Mouse (Mus musculus) kidney, postnatal 0 days (tissue): ENCODE data around the gene Syna. TPM values are rescaled to one million over a fixed set of nuclear protein-coding genes. Genes with fewer than 3 reads are reported as not detected.

Experiments
- ATAC-seq: fragments of 200-750 bp; cut with Nextera tagmentation; replicated peaks from 2 replicates; pipeline ENCODE4 v1.8.0; 2017; ENCODE audit warnings: low read depth, moderate number of reproducible peaks, moderate TSS enrichment, moderate library complexity; ENCODE audit not compliant: low FRiP score
- DNase-seq: peaks from one replicate; pipeline ENCODE4 v3.0.0-alpha.2; 2016; ENCODE audit warnings: low spot score
- H3K27ac ChIP-seq: fragments of 300-500 bp; sonication (generic); 2 replicates; pipeline ENCODE4 v1.5.1; 2014; ENCODE audit warnings: mild to moderate bottlenecking
- H3K27me3 ChIP-seq: fragments of 300-500 bp; sonication (generic); 2 replicates; pipeline ENCODE4 v1.6.1; 2014; ENCODE audit warnings: low read length, mixed read lengths; ENCODE audit not compliant: insufficient read depth
- H3K36me3 ChIP-seq: fragments of 300-500 bp; sonication (generic); 2 replicates; pipeline ENCODE4 v1.6.1; 2014; ENCODE audit warnings: low read length, mixed read lengths; ENCODE audit not compliant: insufficient read depth
- H3K4me1 ChIP-seq: fragments of 300-500 bp; sonication (generic); replicated peaks from 2 replicates; pipeline ENCODE4 v1.6.1; 2014; ENCODE audit warnings: antibody characterized with exemption, low read length, mixed read lengths; ENCODE audit not compliant: insufficient read depth
- H3K4me2 ChIP-seq: fragments of 300-500 bp; sonication (generic); 2 replicates; pipeline ENCODE4 v1.6.1; 2014; ENCODE audit warnings: mild to moderate bottlenecking, low read length, moderate library complexity, mixed read lengths
- H3K4me3 ChIP-seq: fragments of 300-500 bp; sonication (generic); replicated peaks from 2 replicates; pipeline ENCODE4 v1.5.1; 2014; ENCODE audit warnings: low read depth, low read length
- H3K9ac ChIP-seq: fragments of 300-500 bp; sonication (generic); 2 replicates; pipeline ENCODE4 v1.6.1; 2014; ENCODE audit warnings: low read depth, low read length
- H3K9me3 ChIP-seq: fragments of 300-500 bp; sonication (generic); replicated peaks from 2 replicates; pipeline ENCODE4 v1.6.1; 2016; ENCODE audit warnings: low read length, inconsistent platforms, mixed read lengths
- CTCF ChIP-seq: IDR thresholded peaks from 2 replicates; pipeline ENCODE4 v1.5.1; 2016; ENCODE audit warnings: antibody characterized with exemption, low read depth, mild to moderate bottlenecking, moderate library complexity
- WGBS: fragments of 180-500 bp; shearing (Covaris S2); extraction: QIAGEN DNeasy Blood & Tissue Kit; methylation state at CpG from one replicate; pipeline ENCODE4 v1.1.7; 2014; 5-methylcytosine and 5-hydroxymethylcytosine counted together
- microRNA-seq: library from miRNA; unstranded; fragments of <30 nt; microRNA quantifications from one replicate; pipeline ENCODE4, GENCODE M21; 2016
- polyA plus RNA-seq: library from polyadenylated mRNA; unstranded; fragments of >200 nt; fragmentation: Nextera tagmentation; extraction: Ambion mirVana; gene quantifications from 2 replicates; pipeline ENCODE4 v1.2.1, GENCODE M21; 2015

Gene Syna
- polyA plus RNA-seq, 1 experiment from 2014 or later: 0.32 TPM

- Histone ChIP-seq H3K4me1 (no peaks in the 10 kb centered on the region), H3K36me3 (peaks cover 39% of the 10 kb centered on the region), H3K4me3 (no peak overlapping the region), H3K9me3 (no peaks in the 10 kb centered on the region), H3K9ac (no peak overlapping the region), H3K27ac (no peak overlapping the region), H3K4me2 (no peak overlapping the region), H3K27me3 (no peaks in the 10 kb centered on the region)
- ATAC-seq (no peak), DNase-seq (no peak)
- TF ChIP-seq CTCF: no peak
- 92% methylated on average over 5 of the region's 5 CpGs for WGBS
These were observed 40.5 kb downstream of the Syna start for GRCm38 (mm10) chr5:134519471-134519870.

DNA sequence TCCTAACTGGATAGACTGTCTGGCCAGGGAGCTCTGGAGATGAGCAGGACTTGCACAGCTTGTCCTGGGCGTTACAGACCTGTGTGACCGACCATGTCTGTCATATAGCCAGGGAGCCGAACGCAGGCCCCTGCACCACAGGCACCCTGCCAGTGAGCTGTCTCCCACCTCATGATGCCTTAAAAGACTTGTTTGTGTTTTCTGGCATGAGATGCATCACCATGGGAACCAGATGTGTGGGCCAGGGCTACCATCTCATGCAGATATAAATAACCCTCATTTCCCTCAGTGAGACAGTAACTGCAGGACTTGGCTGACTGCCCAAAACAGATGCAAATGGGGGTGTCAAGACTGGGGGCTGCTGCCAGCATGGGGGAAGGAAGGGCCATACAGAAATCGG lies 47.9 kb downstream of the Syna start:
- Histone ChIP-seq H3K9ac (no peak overlapping the region), H3K9me3 (no peaks in the 10 kb centered on the region), H3K27ac (no peak overlapping the region), H3K4me2 (no peak overlapping the region), H3K36me3 (peaks cover 48% of the 10 kb centered on the region; the same call in 1 of the 2 replicates), H3K4me3 (no peak overlapping the region), H3K27me3 (no peaks in the 10 kb centered on the region), H3K4me1 (no peaks in the 10 kb centered on the region)
- ATAC-seq (no peak), DNase-seq (no peak)
- WGBS: 48% methylated on average over 5 of the region's 5 CpGs
- TF ChIP-seq CTCF: no peak

GRCm38 (mm10) chr5:134510266-134510665 lies 49.7 kb downstream of the Syna start:
- Histone ChIP-seq H3K4me1 (no peaks in the 10 kb centered on the region), H3K9me3 (no peaks in the 10 kb centered on the region), H3K27ac (no peak overlapping the region), H3K36me3 (peaks cover 33% of the 10 kb centered on the region; the same call in 1 of the 2 replicates), H3K27me3 (no peaks in the 10 kb centered on the region), H3K9ac (no peak overlapping the region), H3K4me3 (no peak overlapping the region), H3K4me2 (no peak overlapping the region)
- WGBS: 94% methylated on average over 5 of the region's 5 CpGs
- DNase-seq (no peak), ATAC-seq (no peak)
- no peak for TF ChIP-seq CTCF

GRCm38 (mm10) chr5:134508965-134509364 lies 51.0 kb downstream of the Syna start:
- Histone ChIP-seq H3K4me2 (no peak overlapping the region), H3K9ac (no peak overlapping the region), H3K27ac (no peak overlapping the region), H3K27me3 (no peaks in the 10 kb centered on the region), H3K36me3 (peaks cover 29% of the 10 kb centered on the region; the same call in 1 of the 2 replicates), H3K4me3 (no peak overlapping the region), H3K4me1 (no peaks in the 10 kb centered on the region), H3K9me3 (no peaks in the 10 kb centered on the region)
- ATAC-seq: no peak
- no peak for TF ChIP-seq CTCF
- DNase-seq: no peak
- WGBS: 85% methylated on average over 5 of the region's 5 CpGs

Small RNA genes within 50 kb of the gene (microRNA-seq; reads per million reads assigned to microRNA genes)
- not detected for gene Mir7228

Other genes starting within 250 kb of the Syna start
- 145 and 157 TPM in 2 replicates for gene Gtf2i, start 245.4 kb downstream of the Syna start, polyA plus RNA-seq
- 46.7 and 49.8 TPM in 2 replicates for gene Gtf2ird1, start 103.5 kb downstream of the Syna start, polyA plus RNA-seq
- 3.3 TPM in 2 replicates for gene Clip2, start 7.7 kb downstream of the Syna start, polyA plus RNA-seq
- gene Rfc2, start 21.2 kb upstream of the Syna start, polyA plus RNA-seq: 155 and 188 TPM in 2 replicates
- 0.45 and 0.93 TPM in 2 replicates for gene Lat2, start 54.9 kb upstream of the Syna start, polyA plus RNA-seq
- gene Eif4h, start 79.3 kb upstream of the Syna start, polyA plus RNA-seq: 327 and 365 TPM in 2 replicates
- gene Limk1, start 128.4 kb upstream of the Syna start, polyA plus RNA-seq: 3.4 and 3.6 TPM in 2 replicates
- gene Eln, start 187.2 kb upstream of the Syna start, polyA plus RNA-seq: 77.7 and 78.9 TPM in 2 replicates